Mouse (Mus musculus): ENCODE data around the gene Asrgl1.
"Not testable (repeated sequence)": the region's sequence is repeated elsewhere in the genome, so short reads cannot be mapped to it uniquely, and the experiment has no call there.

Gene Asrgl1

DNA sequence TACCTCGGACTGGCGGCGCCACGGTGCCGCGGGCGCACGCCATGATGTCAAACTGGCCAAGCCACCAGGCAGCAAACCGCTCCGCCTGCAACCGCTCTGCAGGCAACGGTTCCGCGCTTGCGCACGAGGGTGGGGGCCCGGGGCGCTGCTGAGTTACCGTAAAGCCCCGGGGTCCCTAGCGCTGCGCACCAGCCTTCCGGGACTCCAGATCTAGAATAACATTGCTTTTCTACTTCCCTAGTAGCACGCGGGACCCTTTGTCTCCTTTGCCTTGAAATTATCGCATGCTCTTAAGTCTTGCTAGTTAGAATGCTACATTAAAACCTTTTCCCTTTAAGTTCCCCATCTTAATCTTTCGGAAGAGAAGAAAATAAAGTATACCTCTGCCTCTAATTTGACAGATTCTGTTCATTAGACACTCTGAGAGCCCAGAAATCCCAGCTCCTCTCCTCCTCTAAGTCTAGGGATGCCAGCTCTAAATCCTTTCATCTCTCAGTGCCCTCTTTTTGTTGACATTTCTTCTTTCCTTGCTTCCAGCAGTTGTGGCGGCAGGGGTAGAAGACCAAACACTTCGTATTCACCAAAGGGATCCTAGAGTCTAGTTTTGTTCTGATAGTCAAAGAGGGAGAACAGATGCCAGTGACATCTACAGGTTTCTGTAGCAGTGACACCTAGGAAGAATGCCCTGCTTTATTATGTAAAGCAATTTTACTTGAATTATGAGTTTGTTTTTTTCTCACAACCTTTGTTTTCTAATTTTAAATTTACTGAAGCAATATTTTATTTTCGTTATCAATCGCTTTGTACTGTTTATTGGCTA, at the start of gene Asrgl1:
Gene Asrgl1, minus strand, starts transcription at position 125 of the 820 bp plus-strand sequence.
- DNase-seq (ENCODE audit: low spot score), result peak; percentile 85

GRCm38 (mm10) chr19:9146214-9146613, 10.8 kb upstream of the Asrgl1 start:
- no peak for DNase-seq (ENCODE audit: low spot score)

- DNase-seq (ENCODE audit: low spot score), result no peak
These were observed 8.2 kb upstream of the Asrgl1 start for GRCm38 (mm10) chr19:9143639-9144125.

DNA sequence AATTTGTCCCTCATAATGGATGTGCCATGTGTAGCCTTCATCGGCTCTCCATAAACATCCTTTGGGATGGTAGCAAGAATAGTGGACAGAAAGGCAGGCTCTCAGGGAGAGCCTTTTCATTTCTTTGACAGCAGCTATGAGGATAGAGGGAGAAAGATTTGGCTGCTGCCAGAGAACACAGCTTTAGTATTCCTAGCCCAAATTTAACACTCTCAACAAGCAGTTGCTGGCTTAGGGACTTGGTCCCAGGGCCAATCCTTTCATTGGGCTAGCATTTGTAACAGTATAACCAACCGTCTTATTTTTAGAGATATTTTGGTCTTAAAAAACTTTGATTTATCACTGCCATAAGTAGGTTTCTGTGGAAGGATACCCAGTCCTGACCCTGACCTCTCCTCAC, 7.8 kb upstream of the Asrgl1 start:
- DNase-seq (ENCODE audit: low spot score), result no peak

DNA sequence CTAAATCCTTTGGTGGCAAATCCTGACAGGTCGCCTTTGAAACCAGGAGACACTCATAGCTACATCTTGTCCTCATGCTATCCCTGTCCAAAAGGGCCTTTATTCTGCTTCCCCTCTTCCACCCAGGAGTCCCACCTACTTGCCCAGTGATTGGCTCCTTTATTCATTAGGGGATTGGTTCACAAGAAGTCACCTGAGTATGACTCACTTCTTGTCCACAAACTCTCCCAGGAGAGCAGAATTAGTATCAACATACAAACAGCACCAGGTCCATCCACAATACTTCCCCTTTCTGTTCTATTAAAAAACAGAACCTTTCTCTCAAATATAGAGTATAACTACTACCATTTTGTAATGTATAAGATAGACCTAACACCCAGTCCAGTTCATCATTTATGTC, 4.9 kb upstream of the Asrgl1 start:
- DNase-seq (ENCODE audit: low spot score), result not testable (repeated sequence)

DNA sequence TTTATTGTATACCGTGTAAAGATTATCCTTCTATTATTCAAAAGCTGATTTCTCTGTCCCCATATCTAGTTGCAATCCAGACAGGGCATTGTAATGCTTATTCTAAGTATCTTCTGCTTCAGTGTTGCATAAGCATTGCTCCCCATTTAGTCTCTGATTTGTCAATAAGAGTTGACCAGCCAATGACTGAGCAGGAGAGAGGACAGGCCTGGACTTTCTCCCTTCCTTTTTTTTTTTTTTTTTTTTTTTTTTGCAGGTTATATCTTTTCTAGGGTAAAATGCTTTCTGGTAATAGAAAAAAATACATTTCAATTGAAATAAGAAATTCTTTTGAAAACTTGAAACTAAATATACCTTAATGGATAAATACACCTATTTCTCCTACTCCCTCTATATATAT, 1.7 kb upstream of the Asrgl1 start:
- no peak for DNase-seq (ENCODE audit: low spot score)

DNA sequence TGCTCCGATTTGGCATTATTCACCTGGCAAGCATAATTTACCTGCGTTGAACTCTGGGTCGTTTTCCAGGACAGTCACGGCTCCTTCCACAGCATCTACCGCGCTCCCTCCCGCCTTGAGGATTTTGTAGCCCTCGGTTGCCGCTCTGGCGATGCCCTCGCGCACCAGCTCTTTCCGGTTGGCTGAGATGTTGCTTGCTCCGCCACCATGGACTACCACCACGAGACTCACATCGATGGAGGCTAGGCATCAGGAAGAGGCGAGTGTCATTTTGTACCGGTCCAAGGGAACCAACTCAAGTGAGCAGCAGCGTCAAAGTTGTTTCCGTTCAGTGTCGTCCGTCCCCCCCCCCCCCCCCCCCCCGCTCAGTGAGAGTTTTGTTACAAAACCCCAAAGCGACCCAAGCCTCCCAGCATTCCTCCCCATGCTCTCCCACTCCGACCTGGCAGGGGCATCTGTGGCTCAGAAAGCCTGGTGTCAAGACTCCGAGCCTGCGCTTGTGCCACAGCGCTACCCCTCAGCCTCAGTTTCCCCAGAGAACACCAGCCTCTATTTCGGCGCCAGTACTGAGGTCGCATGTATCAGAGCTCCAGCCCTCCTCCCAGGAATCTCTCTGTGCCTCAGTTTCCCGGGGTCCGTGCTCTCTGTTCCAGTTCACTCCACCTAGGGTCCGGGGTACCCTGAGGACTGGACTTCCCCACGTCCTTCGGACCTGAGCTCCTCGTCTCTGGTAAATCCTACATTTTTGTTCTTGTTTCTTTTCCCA, 507 bp downstream of the Asrgl1 start:
- DNase-seq (ENCODE audit: low spot score), result no peak

GRCm38 (mm10) chr19:9129996-9130395, 5.4 kb downstream of the Asrgl1 start:
- DNase-seq (ENCODE audit: low spot score), result no peak

- no peak for DNase-seq (ENCODE audit: low spot score)
These were observed 6.8 kb downstream of the Asrgl1 start for GRCm38 (mm10) chr19:9128499-9129194.

GRCm38 (mm10) chr19:9123986-9124385, 11.4 kb downstream of the Asrgl1 start:
- DNase-seq (ENCODE audit: low spot score), result not testable (repeated sequence)

- no peak for DNase-seq (ENCODE audit: low spot score)
These were observed 13.0 kb downstream of the Asrgl1 start for GRCm38 (mm10) chr19:9122390-9122789.

DNA sequence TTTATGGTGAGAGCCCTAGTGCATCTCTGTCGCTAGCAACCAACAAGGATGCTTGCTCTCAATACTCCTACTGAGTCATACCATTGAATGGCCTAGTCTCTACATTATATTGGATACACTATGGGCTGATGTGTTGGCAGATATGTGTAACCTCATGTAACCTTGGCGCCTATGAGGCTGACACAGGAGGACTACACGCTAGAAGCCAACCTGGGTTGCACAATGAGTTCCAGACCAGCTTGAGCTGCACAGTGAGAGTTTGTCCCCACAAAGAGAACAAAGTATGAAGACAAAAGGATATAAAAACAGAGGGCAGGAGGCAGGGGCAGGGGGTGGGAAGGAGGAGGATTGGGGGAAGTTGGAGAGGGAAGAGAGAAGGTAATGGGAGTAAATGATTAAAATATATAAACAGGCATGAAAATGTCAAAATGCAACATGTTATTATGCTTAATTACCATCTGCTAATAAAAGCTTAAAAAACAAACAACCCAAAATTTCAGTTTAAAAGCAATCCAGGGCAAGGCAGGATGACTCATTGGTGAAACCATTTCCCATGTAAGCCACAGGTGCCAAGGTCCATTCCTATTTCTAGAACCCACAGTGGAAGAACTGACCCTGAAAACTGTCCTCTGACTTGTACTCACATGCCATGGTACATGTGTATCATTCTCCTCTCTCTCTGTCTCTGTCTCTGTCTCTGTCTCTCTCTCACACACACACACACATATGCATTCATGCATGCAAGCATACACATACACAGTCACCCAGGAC, 15.6 kb downstream of the Asrgl1 start:
- DNase-seq (ENCODE audit: low spot score), result no peak

DNA sequence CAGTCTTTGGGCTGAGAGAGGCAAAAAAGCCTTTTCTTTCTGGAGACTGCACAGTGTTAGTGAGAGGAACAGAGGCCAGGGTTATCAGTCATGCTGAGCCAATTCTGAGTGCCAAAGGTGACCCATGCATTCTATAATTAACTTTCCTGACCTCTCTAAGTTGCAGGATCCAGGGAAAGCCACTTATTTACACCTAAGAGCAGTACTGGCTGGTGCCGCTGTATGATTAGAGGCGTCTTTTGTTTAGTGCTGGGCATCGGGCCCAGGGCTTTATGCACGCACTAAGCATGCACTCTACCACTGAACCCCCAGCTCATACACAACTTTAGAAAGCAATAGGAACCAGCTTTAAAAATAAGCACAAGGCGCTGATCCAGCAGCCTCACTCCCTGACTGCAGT, 18.2 kb downstream of the Asrgl1 start:
- DNase-seq (ENCODE audit: low spot score), result no peak

DNA sequence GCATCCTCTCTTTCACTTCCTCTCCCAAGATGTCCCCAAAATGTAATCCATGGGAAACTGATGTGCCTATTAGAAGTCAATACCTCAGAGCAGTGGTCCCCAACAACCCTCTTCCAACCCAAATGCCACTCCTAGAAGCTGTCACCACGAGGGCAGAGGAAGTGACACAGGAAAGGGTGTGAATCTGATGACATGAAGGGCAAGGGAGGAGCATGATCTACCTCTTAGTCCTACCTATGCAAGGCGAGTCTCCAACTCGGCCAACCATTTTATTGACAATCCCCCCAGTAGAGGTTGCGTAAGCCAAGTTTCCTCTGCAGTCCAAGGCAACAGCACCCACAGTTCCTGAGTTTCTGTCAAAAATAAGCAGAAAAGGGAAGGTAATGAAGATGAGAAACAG, 19.2 kb downstream of the Asrgl1 start:
- no peak for DNase-seq (ENCODE audit: low spot score)

- DNase-seq (ENCODE audit: low spot score), result peak; percentile 42
These were observed 23.4 kb downstream of the Asrgl1 start for GRCm38 (mm10) chr19:9112043-9112442.

- DNase-seq (ENCODE audit: low spot score), result peak; percentile 82
These were observed 25.1 kb downstream of the Asrgl1 start for GRCm38 (mm10) chr19:9110182-9110869.

GRCm38 (mm10) chr19:9108536-9108935, 26.9 kb downstream of the Asrgl1 start:
- no peak for DNase-seq (ENCODE audit: low spot score)

- no peak for DNase-seq (ENCODE audit: low spot score)
These were observed 28.1 kb downstream of the Asrgl1 start for GRCm38 (mm10) chr19:9107379-9107755.

- DNase-seq (ENCODE audit: low spot score), result peak; percentile 12
These were observed 28.6 kb downstream of the Asrgl1 start for GRCm38 (mm10) chr19:9106751-9107378.

- peak; percentile 17 for DNase-seq (ENCODE audit: low spot score)
These were observed 29.3 kb downstream of the Asrgl1 start for GRCm38 (mm10) chr19:9106096-9106495.
